Mouse (Mus musculus): ENCODE measurements around the gene Tmem182. TPM values are rescaled to one million over a fixed set of nuclear protein-coding genes. Genes with fewer than 3 reads are reported as not detected.

Tmem182 gene
- polyA plus RNA-seq, 1 experiment, result 0.35 TPM

DNA sequence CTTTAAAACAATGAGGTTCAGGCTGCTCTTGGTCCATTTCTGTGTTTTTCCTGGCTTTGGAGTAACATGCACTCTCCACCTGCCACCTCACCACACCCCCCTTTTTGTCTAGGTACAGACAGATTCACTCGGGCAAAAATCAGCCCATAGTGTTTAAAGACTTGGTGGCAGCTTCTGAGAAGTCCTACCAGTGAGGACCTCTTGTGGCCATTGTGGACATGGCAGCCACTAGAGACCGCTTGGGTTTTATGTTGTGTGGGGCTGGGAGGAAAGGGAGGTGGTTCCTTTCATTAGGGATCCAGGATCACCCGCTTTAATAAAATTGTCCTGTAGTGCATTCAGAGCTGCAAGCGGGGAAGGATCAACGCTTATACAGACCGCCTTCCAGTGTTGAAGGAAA is 36.8 kb upstream of the Tmem182 start:
- H3K27me3 ChIP-seq (ENCODE audit: control insufficient read depth, insufficient read depth, insufficient read length), result no peaks in the 10 kb centered on the region
- TF ChIP-seq USF1 (IDR thresholded peaks at IDR 0.05; ENCODE audit: low read depth) (no peak), MYOG (IDR thresholded peaks at IDR 0.05; ENCODE audit: control insufficient read depth, extremely low read depth, insufficient read length) (no peak), MYOD1 (IDR thresholded peaks at IDR 0.05; ENCODE audit: control insufficient read depth, insufficient read length, low read depth) (no peak), CTCF (IDR thresholded peaks at IDR 0.05; ENCODE audit: control insufficient read depth, insufficient read depth, insufficient read length) (peak; percentile 27)
- no peaks in the 10 kb centered on the region for H3K79me2 ChIP-seq (ENCODE audit: control insufficient read depth, insufficient read depth)
- H3ac ChIP-seq (ENCODE audit: control insufficient read depth, insufficient read length, low read depth), result no peak overlapping the region
- no peaks in the 10 kb centered on the region for H3K36me3 ChIP-seq (ENCODE audit: control insufficient read depth, insufficient read depth)
- no peaks in the 10 kb centered on the region for H3K79me3 ChIP-seq (ENCODE audit: low read depth)
- no peak overlapping the region for H3K4me3 ChIP-seq (ENCODE audit: insufficient read depth, poor library complexity, severe bottlenecking)

DNA sequence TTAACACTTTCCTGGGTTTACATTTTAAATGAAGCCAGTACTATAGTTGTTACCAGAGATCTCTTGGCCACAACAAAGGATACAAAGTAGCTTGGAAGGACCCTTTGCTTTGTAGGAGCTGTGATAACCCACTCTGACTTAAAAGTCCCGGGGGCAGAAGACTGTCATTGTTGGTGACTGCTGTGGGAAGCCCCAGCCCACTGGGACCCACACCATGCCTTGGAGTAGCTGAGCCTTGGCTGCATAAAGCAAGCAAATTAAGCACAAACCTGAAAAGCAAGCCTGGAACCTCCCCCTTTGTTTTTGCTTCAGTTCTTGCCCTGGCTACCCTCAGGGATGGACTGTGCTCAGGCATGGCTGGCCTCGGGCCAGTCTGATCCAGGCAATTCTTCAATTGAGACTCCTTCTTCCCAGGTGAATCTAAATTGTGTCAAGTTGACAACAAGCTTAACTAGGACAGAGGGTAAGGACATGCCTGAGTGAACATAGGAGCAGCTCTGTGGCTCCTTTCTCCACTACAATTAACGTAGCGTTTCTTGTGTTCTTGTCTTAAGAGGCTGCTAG is 36.0 kb upstream of the Tmem182 start:
- Histone ChIP-seq H3K79me2 (ENCODE audit: control insufficient read depth, insufficient read depth) (no peaks in the 10 kb centered on the region), H3K36me3 (ENCODE audit: control insufficient read depth, insufficient read depth) (no peaks in the 10 kb centered on the region), H3ac (ENCODE audit: control insufficient read depth, insufficient read length, low read depth) (no peak overlapping the region), H3K79me3 (ENCODE audit: low read depth) (no peaks in the 10 kb centered on the region), H3K4me3 (ENCODE audit: insufficient read depth, poor library complexity, severe bottlenecking) (no peak overlapping the region), H3K27me3 (ENCODE audit: control insufficient read depth, insufficient read depth, insufficient read length) (no peaks in the 10 kb centered on the region)
- TF ChIP-seq MYOD1 (IDR thresholded peaks at IDR 0.05; ENCODE audit: control insufficient read depth, insufficient read length, low read depth) (no peak), CEBPB (IDR thresholded peaks at IDR 0.05; ENCODE audit: low read depth) (no peak), MYOG (IDR thresholded peaks at IDR 0.05; ENCODE audit: control insufficient read depth, extremely low read depth, insufficient read length) (no peak), MAX (IDR thresholded peaks at IDR 0.05) (no peak), USF1 (IDR thresholded peaks at IDR 0.05; ENCODE audit: low read depth) (no peak), FOSL1 (IDR thresholded peaks at IDR 0.05; ENCODE audit: insufficient read depth, low read length, poor library complexity, severe bottlenecking) (no peak), CTCF (IDR thresholded peaks at IDR 0.05; ENCODE audit: control insufficient read depth, insufficient read depth, insufficient read length) (no peak)

DNA sequence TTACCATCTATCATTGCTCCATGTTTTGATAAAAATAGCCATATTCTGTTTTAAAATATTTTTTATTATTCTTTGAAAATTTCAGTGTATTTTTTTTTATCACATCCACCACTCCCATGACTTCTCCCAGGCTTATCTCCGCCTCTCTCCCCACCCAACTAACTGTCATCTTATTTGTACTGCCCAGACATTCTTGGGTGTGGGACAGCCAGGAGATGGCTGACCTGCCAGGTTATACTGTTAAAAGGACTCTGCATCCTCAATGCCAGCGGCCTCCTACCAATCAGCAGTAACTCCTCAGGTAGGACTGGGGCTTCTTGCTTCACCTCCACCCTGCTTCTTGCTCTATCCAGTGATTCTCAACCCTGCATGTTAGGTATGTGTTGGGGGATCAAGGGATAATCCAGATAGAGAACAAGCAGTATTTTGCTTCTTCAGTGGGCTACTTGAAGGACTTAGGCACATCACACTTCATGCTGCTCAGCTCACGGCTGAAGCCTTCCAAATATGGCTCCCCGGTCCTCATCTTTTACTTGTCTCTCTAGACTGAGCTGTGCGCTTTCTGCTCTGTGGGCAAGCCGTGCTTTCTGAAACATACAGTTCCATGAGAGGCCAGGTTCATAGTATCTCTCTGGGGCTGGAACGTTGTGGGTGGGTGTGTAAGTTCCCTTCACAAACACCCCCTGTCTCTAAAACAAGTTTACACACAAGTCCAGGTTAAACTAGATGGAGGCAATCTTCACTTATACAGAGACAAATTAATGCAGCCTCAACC is 34.0 kb upstream of the Tmem182 start:
- no peaks in the 10 kb centered on the region for H3K36me3 ChIP-seq (ENCODE audit: control insufficient read depth, insufficient read depth)
- H3K27me3 ChIP-seq (ENCODE audit: control insufficient read depth, insufficient read depth, insufficient read length), result no peaks in the 10 kb centered on the region
- no peak overlapping the region for H3K4me3 ChIP-seq (ENCODE audit: insufficient read depth, poor library complexity, severe bottlenecking)
- H3K79me3 ChIP-seq (ENCODE audit: low read depth), result no peaks in the 10 kb centered on the region
- no peak overlapping the region for H3ac ChIP-seq (ENCODE audit: control insufficient read depth, insufficient read length, low read depth)
- H3K79me2 ChIP-seq (ENCODE audit: control insufficient read depth, insufficient read depth), result no peaks in the 10 kb centered on the region
- TF ChIP-seq MYOG (IDR thresholded peaks at IDR 0.05; ENCODE audit: control insufficient read depth, extremely low read depth, insufficient read length) (no peak), USF1 (IDR thresholded peaks at IDR 0.05; ENCODE audit: low read depth) (no peak), MYOD1 (IDR thresholded peaks at IDR 0.05; ENCODE audit: control insufficient read depth, insufficient read length, low read depth) (no peak), MAX (IDR thresholded peaks at IDR 0.05) (no peak), FOSL1 (IDR thresholded peaks at IDR 0.05; ENCODE audit: insufficient read depth, low read length, poor library complexity, severe bottlenecking) (no peak), CTCF (IDR thresholded peaks at IDR 0.05; ENCODE audit: control insufficient read depth, insufficient read depth, insufficient read length) (no peak), CEBPB (IDR thresholded peaks at IDR 0.05; ENCODE audit: low read depth) (no peak)

DNA sequence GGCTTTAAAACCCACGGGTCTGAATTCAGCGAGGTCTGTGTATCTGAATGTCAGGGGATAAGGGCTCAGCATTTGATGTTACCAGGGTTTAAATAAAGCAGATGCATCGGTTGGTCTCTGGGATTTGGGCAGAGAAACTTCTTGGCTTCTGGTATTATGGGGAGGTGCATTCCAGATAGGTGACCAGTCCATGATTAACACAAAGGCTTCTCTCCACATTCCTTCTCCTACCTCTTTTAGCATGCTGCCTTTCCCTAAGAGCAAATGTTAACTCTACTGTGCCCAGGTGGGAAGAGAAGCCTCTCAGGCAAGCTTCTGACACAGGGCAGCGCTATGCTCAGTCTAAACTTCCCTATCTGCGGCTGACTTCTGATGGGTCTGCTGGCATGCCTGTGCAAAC is 32.2 kb upstream of the Tmem182 start:
- no peaks in the 10 kb centered on the region for H3K27me3 ChIP-seq (ENCODE audit: control insufficient read depth, insufficient read depth, insufficient read length)
- H3K79me3 ChIP-seq (ENCODE audit: low read depth), result no peaks in the 10 kb centered on the region
- no peak overlapping the region for H3ac ChIP-seq (ENCODE audit: control insufficient read depth, insufficient read length, low read depth)
- no peaks in the 10 kb centered on the region for H3K79me2 ChIP-seq (ENCODE audit: control insufficient read depth, insufficient read depth)
- no peaks in the 10 kb centered on the region for H3K36me3 ChIP-seq (ENCODE audit: control insufficient read depth, insufficient read depth)
- no peak for TF ChIP-seq MYOD1 (IDR thresholded peaks at IDR 0.05; ENCODE audit: control insufficient read depth, insufficient read length, low read depth)
- TF ChIP-seq MYOG (IDR thresholded peaks at IDR 0.05; ENCODE audit: control insufficient read depth, extremely low read depth, insufficient read length), result no peak
- TF ChIP-seq CTCF (IDR thresholded peaks at IDR 0.05; ENCODE audit: control insufficient read depth, insufficient read depth, insufficient read length), result no peak
- no peak for TF ChIP-seq FOSL1 (IDR thresholded peaks at IDR 0.05; ENCODE audit: insufficient read depth, low read length, poor library complexity, severe bottlenecking)
- no peak for TF ChIP-seq USF1 (IDR thresholded peaks at IDR 0.05; ENCODE audit: low read depth)
- no peak overlapping the region for H3K4me3 ChIP-seq (ENCODE audit: insufficient read depth, poor library complexity, severe bottlenecking)

GRCm38 (mm10) chr1:40774040-40774439 is 31.4 kb upstream of the Tmem182 start:
- Histone ChIP-seq H3K36me3 (ENCODE audit: control insufficient read depth, insufficient read depth) (no peaks in the 10 kb centered on the region), H3K27me3 (ENCODE audit: control insufficient read depth, insufficient read depth, insufficient read length) (no peaks in the 10 kb centered on the region), H3K79me2 (ENCODE audit: control insufficient read depth, insufficient read depth) (no peaks in the 10 kb centered on the region), H3K79me3 (ENCODE audit: low read depth) (no peaks in the 10 kb centered on the region), H3ac (ENCODE audit: control insufficient read depth, insufficient read length, low read depth) (no peak overlapping the region), H3K4me3 (ENCODE audit: insufficient read depth, poor library complexity, severe bottlenecking) (no peak overlapping the region)
- TF ChIP-seq MYOD1 (IDR thresholded peaks at IDR 0.05; ENCODE audit: control insufficient read depth, insufficient read length, low read depth) (no peak), MYOG (IDR thresholded peaks at IDR 0.05; ENCODE audit: control insufficient read depth, extremely low read depth, insufficient read length) (no peak), FOSL1 (IDR thresholded peaks at IDR 0.05; ENCODE audit: insufficient read depth, low read length, poor library complexity, severe bottlenecking) (no peak), CEBPB (IDR thresholded peaks at IDR 0.05; ENCODE audit: low read depth) (no peak)
